Mouse (Mus musculus): ENCODE data around the gene Derl3. TPM values are rescaled to one million over a fixed set of nuclear protein-coding genes. Genes with fewer than 3 reads are reported as not detected.
A peak's percentile ranks its signal among the peaks of the same experiment; 100 is the strongest.
"Not testable (repeated sequence)": the region's sequence is repeated elsewhere in the genome, so short reads cannot be mapped to it uniquely, and the experiment has no call there.

Gene Derl3
- 2.1 and 2.2 TPM in 2 replicates for polyA plus RNA-seq (2016; fragmentation: Nextera tagmentation; extraction: Ambion mirVana)

GRCm38 (mm10) chr10:75893089-75893750, at the start of gene Derl3:
Gene Derl3, plus strand, starts transcription at chr10:75893413.
- Histone ChIP-seq H3K27ac (ENCODE audit: poor library complexity, severe bottlenecking) (no peak within 1 kb of the TSS; the same call in 1 of the 2 replicates), H3K9me3 (replicated peaks) (no peaks in the 10 kb centered on the region), H3K4me3 (peak within 1 kb of the TSS; percentile 47), H3K9ac (peak within 1 kb of the TSS; percentile 50), H3K36me3 (peaks cover 37% of the 10 kb centered on the region), H3K27me3 (replicated peaks) (no peaks in the 10 kb centered on the region), H3K4me1 (replicated peaks) (peaks cover 28% of the 10 kb centered on the region), H3K4me2 (peak within 1 kb of the TSS; percentile 83)
- peak; percentile 99 for ATAC-seq (ENCODE audit: insufficient number of reproducible peaks, low FRiP score)
- 2% methylated on average over 51 of the region's 51 CpGs for WGBS

GRCm38 (mm10) chr10:75843898-75844297, 49.3 kb upstream of the Derl3 start:
- not testable (repeated sequence) for H3K4me2 ChIP-seq; H3K4me1 ChIP-seq (replicated peaks); H3K9ac ChIP-seq; ATAC-seq (ENCODE audit: insufficient number of reproducible peaks, low FRiP score); H3K27ac ChIP-seq (ENCODE audit: poor library complexity, severe bottlenecking); H3K4me3 ChIP-seq; H3K9me3 ChIP-seq (replicated peaks); H3K27me3 ChIP-seq (replicated peaks); H3K36me3 ChIP-seq
- 81% methylated on average over 6 of the region's 6 CpGs for WGBS

- H3K4me1 ChIP-seq (replicated peaks): no peaks in the 10 kb centered on the region
- ATAC-seq (ENCODE audit: insufficient number of reproducible peaks, low FRiP score): no peak
- H3K27ac ChIP-seq (ENCODE audit: poor library complexity, severe bottlenecking): no peak overlapping the region
- no peak overlapping the region for H3K4me3 ChIP-seq
- no peak overlapping the region for H3K4me2 ChIP-seq
- peaks cover 6% of the 10 kb centered on the region for H3K27me3 ChIP-seq (replicated peaks)
- no peak overlapping the region for H3K9ac ChIP-seq
- no peaks in the 10 kb centered on the region for H3K36me3 ChIP-seq
- no peaks in the 10 kb centered on the region for H3K9me3 ChIP-seq (replicated peaks)
- WGBS: 57% methylated on average over 1 of the region's 1 CpGs
These were observed 48.4 kb upstream of the Derl3 start for GRCm38 (mm10) chr10:75844800-75845199.

GRCm38 (mm10) chr10:75845306-75845930, 47.8 kb upstream of the Derl3 start:
- H3K4me2 ChIP-seq: no peak overlapping the region
- 0 out of 2 replicates have a peak, but pooled peaks have one; percentile 24 for ATAC-seq (ENCODE audit: insufficient number of reproducible peaks, low FRiP score)
- H3K36me3 ChIP-seq: no peaks in the 10 kb centered on the region
- 61% methylated on average over 6 of the region's 6 CpGs for WGBS
- H3K4me1 ChIP-seq (replicated peaks): no peaks in the 10 kb centered on the region
- H3K9me3 ChIP-seq (replicated peaks): no peaks in the 10 kb centered on the region
- H3K27me3 ChIP-seq (replicated peaks): peaks cover 3% of the 10 kb centered on the region
- no peak overlapping the region for H3K4me3 ChIP-seq
- no peak overlapping the region for H3K27ac ChIP-seq (ENCODE audit: poor library complexity, severe bottlenecking)
- H3K9ac ChIP-seq: no peak overlapping the region

GRCm38 (mm10) chr10:75848382-75848781, 44.8 kb upstream of the Derl3 start:
- Histone ChIP-seq H3K4me1 (replicated peaks) (peaks cover 2% of the 10 kb centered on the region; the same call in 1 of the 2 replicates), H3K9ac (no peak overlapping the region), H3K9me3 (replicated peaks) (no peaks in the 10 kb centered on the region), H3K27ac (ENCODE audit: poor library complexity, severe bottlenecking) (no peak overlapping the region), H3K36me3 (no peaks in the 10 kb centered on the region), H3K27me3 (replicated peaks) (peaks cover 7% of the 10 kb centered on the region; the same call in 1 of the 2 replicates), H3K4me2 (no peak overlapping the region), H3K4me3 (no peak overlapping the region)
- 20% methylated on average over 3 of the region's 3 CpGs for WGBS
- ATAC-seq (ENCODE audit: insufficient number of reproducible peaks, low FRiP score): no peak

GRCm38 (mm10) chr10:75851076-75851475, 42.1 kb upstream of the Derl3 start:
- ATAC-seq (ENCODE audit: insufficient number of reproducible peaks, low FRiP score): no peak
- 4% methylated on average over 6 of the region's 6 CpGs for WGBS
- Histone ChIP-seq H3K4me3 (no peak overlapping the region), H3K36me3 (no peaks in the 10 kb centered on the region), H3K4me2 (no peak overlapping the region), H3K27me3 (replicated peaks) (peaks cover 7% of the 10 kb centered on the region; the same call in 1 of the 2 replicates), H3K27ac (ENCODE audit: poor library complexity, severe bottlenecking) (no peak overlapping the region), H3K9me3 (replicated peaks) (no peaks in the 10 kb centered on the region), H3K4me1 (replicated peaks) (peaks cover 2% of the 10 kb centered on the region; the same call in 1 of the 2 replicates), H3K9ac (no peak overlapping the region)

GRCm38 (mm10) chr10:75851681-75852080, 41.5 kb upstream of the Derl3 start:
- H3K4me1 ChIP-seq (replicated peaks): peaks cover 2% of the 10 kb centered on the region; the same call in 1 of the 2 replicates
- H3K9ac ChIP-seq: no peak overlapping the region
- H3K27me3 ChIP-seq (replicated peaks): peaks cover 7% of the 10 kb centered on the region; the same call in 1 of the 2 replicates
- 0 out of 2 replicates have a peak, but pooled peaks cover 5% of the 10 kb centered on the region for H3K36me3 ChIP-seq
- no peak overlapping the region for H3K27ac ChIP-seq (ENCODE audit: poor library complexity, severe bottlenecking)
- H3K9me3 ChIP-seq (replicated peaks): no peaks in the 10 kb centered on the region
- no peak overlapping the region for H3K4me2 ChIP-seq
- ATAC-seq (ENCODE audit: insufficient number of reproducible peaks, low FRiP score): no peak
- 40% methylated on average over 3 of the region's 3 CpGs for WGBS
- H3K4me3 ChIP-seq: no peak overlapping the region

- no peak for ATAC-seq (ENCODE audit: insufficient number of reproducible peaks, low FRiP score)
- H3K27me3 ChIP-seq (replicated peaks): peaks cover 7% of the 10 kb centered on the region; the same call in 1 of the 2 replicates
- WGBS: 91% methylated on average over 12 of the region's 12 CpGs
These were observed 40.6 kb upstream of the Derl3 start for GRCm38 (mm10) chr10:75852539-75853125.

GRCm38 (mm10) chr10:75853452-75853851, 39.8 kb upstream of the Derl3 start:
- no peak for ATAC-seq (ENCODE audit: insufficient number of reproducible peaks, low FRiP score)
- Histone ChIP-seq H3K4me3 (no peak overlapping the region), H3K36me3 (peaks cover 22% of the 10 kb centered on the region), H3K9ac (no peak overlapping the region), H3K4me1 (replicated peaks) (peaks cover 12% of the 10 kb centered on the region), H3K4me2 (no peak overlapping the region), H3K9me3 (replicated peaks) (no peaks in the 10 kb centered on the region), H3K27me3 (replicated peaks) (0 out of 2 replicates have a peak, but pooled peaks cover 7% of the 10 kb centered on the region), H3K27ac (ENCODE audit: poor library complexity, severe bottlenecking) (no peak overlapping the region)
- 27% methylated on average over 10 of the region's 10 CpGs for WGBS

More at GRCm38 (mm10) chr10:75852539-75853125, 40.6 kb upstream of the Derl3 start:
- H3K4me3 ChIP-seq: no peak overlapping the region
- H3K27ac ChIP-seq (ENCODE audit: poor library complexity, severe bottlenecking): no peak overlapping the region
- H3K4me1 ChIP-seq (replicated peaks): peaks cover 3% of the 10 kb centered on the region
- H3K9me3 ChIP-seq (replicated peaks): no peaks in the 10 kb centered on the region
- H3K4me2 ChIP-seq: no peak overlapping the region
- peaks cover 14% of the 10 kb centered on the region for H3K36me3 ChIP-seq
- no peak overlapping the region for H3K9ac ChIP-seq

- 0 out of 2 replicates have a peak, but pooled peaks cover 7% of the 10 kb centered on the region for H3K27me3 ChIP-seq (replicated peaks)
- H3K4me3 ChIP-seq: no peak overlapping the region
- H3K36me3 ChIP-seq: peaks cover 23% of the 10 kb centered on the region
- no peak overlapping the region for H3K4me2 ChIP-seq
- H3K9ac ChIP-seq: no peak overlapping the region
- no peaks in the 10 kb centered on the region for H3K9me3 ChIP-seq (replicated peaks)
- H3K27ac ChIP-seq (ENCODE audit: poor library complexity, severe bottlenecking): no peak overlapping the region
- WGBS: 44% methylated on average over 5 of the region's 5 CpGs
- peaks cover 18% of the 10 kb centered on the region for H3K4me1 ChIP-seq (replicated peaks)
- no peak for ATAC-seq (ENCODE audit: insufficient number of reproducible peaks, low FRiP score)
These were observed 39.1 kb upstream of the Derl3 start for GRCm38 (mm10) chr10:75854096-75854495.

GRCm38 (mm10) chr10:75854791-75855190, 38.4 kb upstream of the Derl3 start:
- Histone ChIP-seq H3K4me2 (no peak overlapping the region), H3K4me1 (replicated peaks) (peaks cover 20% of the 10 kb centered on the region), H3K4me3 (no peak overlapping the region), H3K9ac (no peak overlapping the region), H3K36me3 (peaks cover 23% of the 10 kb centered on the region), H3K27ac (ENCODE audit: poor library complexity, severe bottlenecking) (no peak overlapping the region), H3K27me3 (replicated peaks) (0 out of 2 replicates have a peak, but pooled peaks cover 7% of the 10 kb centered on the region), H3K9me3 (replicated peaks) (no peaks in the 10 kb centered on the region)
- 79% methylated on average over 6 of the region's 6 CpGs for WGBS
- ATAC-seq (ENCODE audit: insufficient number of reproducible peaks, low FRiP score): no peak
